Mouse (Mus musculus) heart, postnatal 0 days (tissue): ENCODE results near the gene Birc3.

Experiments used
- CTCF ChIP-seq: IDR thresholded peaks from 2 replicates; pipeline ENCODE4 v1.5.1; 2016; ENCODE audit warnings: antibody characterized with exemption, control low read depth, low read depth
- EP300 ChIP-seq: IDR thresholded peaks from 2 replicates; pipeline ENCODE4 v1.6.1; 2016; ENCODE audit warnings: antibody characterized with exemption, low read depth

GRCm38 (mm10) chr9:7828706-7829105 is 44.3 kb downstream of the Birc3 start:
- TF ChIP-seq CTCF, result no peak
- no peak for TF ChIP-seq EP300
